Mouse (Mus musculus) bone marrow macrophage, adult 2 months (primary cell): ENCODE measurements at regions not wholly inside any gene's neighbourhood (a gene's known extent, or its start where the extent isn't known, plus 50 kb on each side); places are given as distances from the start of the nearest gene placed in this dataset.

ENCODE experiments used
- CTCF ChIP-seq: IDR thresholded peaks from 2 replicates; pipeline ENCODE4 v1.5.1; 2012; ENCODE audit warnings: low read depth, mild to moderate bottlenecking, low read length, moderate library complexity
- POLR2A ChIP-seq: IDR thresholded peaks from 2 replicates; pipeline ENCODE4 v1.6.1; 2012; ENCODE audit warnings: mild to moderate bottlenecking, low read depth, low read length, borderline replicate concordance

DNA sequence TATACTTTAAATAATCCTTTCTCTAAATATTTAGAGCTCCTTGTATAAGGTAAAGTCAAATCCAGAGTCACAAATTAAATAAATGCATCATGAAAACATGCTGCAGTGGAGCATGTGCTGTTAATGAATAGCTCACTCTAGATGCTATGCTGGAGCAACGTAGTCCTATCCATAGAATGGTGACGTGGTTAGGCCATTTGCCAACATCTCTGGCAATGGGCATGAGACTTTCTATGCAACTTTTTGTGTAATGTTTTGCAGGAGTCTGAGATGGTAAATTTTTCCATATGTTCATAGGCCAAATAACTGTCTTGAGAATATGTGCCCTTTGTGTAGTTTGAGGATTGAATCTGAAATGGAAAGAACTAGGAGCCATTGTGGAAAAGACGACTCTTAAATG lies 653.1 kb upstream of the Adgrl4 start:
- TF ChIP-seq CTCF (no peak), POLR2A (no peak)
